Mouse (Mus musculus) ES-E14 (cell line): Measurements from ENCODE around the gene Msantd2. TPM values are rescaled to one million over a fixed set of nuclear protein-coding genes. Genes with fewer than 3 reads are reported as not detected.
A peak's percentile ranks its signal among the peaks of the same experiment; 100 is the strongest.

Experiments used
- DNase-seq: peaks from one replicate; pipeline ENCODE4 v3.0.0-alpha.2; 2013; ENCODE audit warnings: low read depth, low spot score
- H3K27ac ChIP-seq: 2 replicates; pipeline ENCODE4 v1.5.1; 2012; ENCODE audit warnings: low read depth, mild to moderate bottlenecking, low read length, moderate library complexity, mixed read lengths; ENCODE audit not compliant: poor library complexity, insufficient read depth, severe bottlenecking
- H3K36me3 ChIP-seq: 2 replicates; pipeline ENCODE4 v1.6.1; 2012; ENCODE audit warnings: mild to moderate bottlenecking, low read length, moderate library complexity, mixed read lengths; ENCODE audit not compliant: control insufficient read depth, poor library complexity, insufficient read depth, severe bottlenecking
- H3K4me1 ChIP-seq, 2 experiments: fragments of 150-350 bp in 1 of 2; sonication (generic) in 1 of 2; 2 replicates each; pipeline ENCODE4 v1.6.1; 2012; ENCODE audit warnings: low read length in 2 of 2, mild to moderate bottlenecking in 1 of 2, mixed read lengths in 1 of 2; ENCODE audit not compliant: control insufficient read depth in 2 of 2, insufficient read depth in 2 of 2, poor library complexity in 1 of 2
- H3K4me3 ChIP-seq, 2 experiments: fragments of 150-350 bp in 1 of 2; sonication (generic) in 1 of 2; 2 replicates each; pipeline ENCODE4 v1.5.1; 2012; ENCODE audit warnings: low read length in 2 of 2, low read depth in 1 of 2, mild to moderate bottlenecking in 1 of 2, mixed read lengths in 1 of 2; ENCODE audit not compliant: insufficient read depth in 1 of 2, poor library complexity in 1 of 2, severe bottlenecking in 1 of 2
- H3K9ac ChIP-seq: 2 replicates; pipeline ENCODE4 v1.6.1; 2012; ENCODE audit warnings: low read depth, mild to moderate bottlenecking, low read length, mixed read lengths; ENCODE audit not compliant: poor library complexity, insufficient read depth, severe bottlenecking
- H3K9me3 ChIP-seq: fragments of 150-350 bp; sonication (generic); 2 replicates; pipeline ENCODE4 v1.6.1; 2012; ENCODE audit warnings: low read depth, mild to moderate bottlenecking, low read length; ENCODE audit not compliant: control insufficient read depth, insufficient read depth
- CHD2 ChIP-seq: IDR thresholded peaks from 2 replicates; pipeline ENCODE4 v1.6.1; 2014; ENCODE audit warnings: mild to moderate bottlenecking, low read depth, low read length, inconsistent platforms
- HCFC1 ChIP-seq: IDR thresholded peaks from 2 replicates; pipeline ENCODE4 v1.6.1; 2012; ENCODE audit warnings: low read length, inconsistent platforms, borderline replicate concordance; ENCODE audit not compliant: insufficient read depth
- MAFK ChIP-seq: IDR thresholded peaks from 2 replicates; pipeline ENCODE4 v1.6.1; 2014; ENCODE audit warnings: mild to moderate bottlenecking, low read depth, low read length, inconsistent platforms; ENCODE audit not compliant: insufficient read depth
- ZC3H11A ChIP-seq: IDR thresholded peaks from 2 replicates; pipeline ENCODE4 v1.6.1; 2012; ENCODE audit warnings: low read depth, mild to moderate bottlenecking, inconsistent platforms, low read length, borderline replicate concordance
- ZNF384 ChIP-seq: IDR thresholded peaks from 2 replicates; pipeline ENCODE4 v1.6.1; 2012; ENCODE audit warnings: low read depth, low read length, inconsistent platforms
- in situ Hi-C, 2 experiments: fragments of 600-800 bp; cut with MboI; formaldehyde crosslinking; loops; one replicate each; pipeline ENCODE4 v1.15.1; 2025; ENCODE audit warnings: low sequenced_read_pairs in 2 of 2, inconsistent platforms in 1 of 2; ENCODE audit not compliant: unreplicated experiment in 2 of 2
- total RNA-seq: library from RNA; depleted of rRNA; stranded (reverse); fragments of 300-350 nt; gene quantifications from 2 replicates; pipeline ENCODE4 v1.2.3, GENCODE M21; 2012

Msantd2 gene
- total RNA-seq, 1 experiment = 81.3 TPM

DNA sequence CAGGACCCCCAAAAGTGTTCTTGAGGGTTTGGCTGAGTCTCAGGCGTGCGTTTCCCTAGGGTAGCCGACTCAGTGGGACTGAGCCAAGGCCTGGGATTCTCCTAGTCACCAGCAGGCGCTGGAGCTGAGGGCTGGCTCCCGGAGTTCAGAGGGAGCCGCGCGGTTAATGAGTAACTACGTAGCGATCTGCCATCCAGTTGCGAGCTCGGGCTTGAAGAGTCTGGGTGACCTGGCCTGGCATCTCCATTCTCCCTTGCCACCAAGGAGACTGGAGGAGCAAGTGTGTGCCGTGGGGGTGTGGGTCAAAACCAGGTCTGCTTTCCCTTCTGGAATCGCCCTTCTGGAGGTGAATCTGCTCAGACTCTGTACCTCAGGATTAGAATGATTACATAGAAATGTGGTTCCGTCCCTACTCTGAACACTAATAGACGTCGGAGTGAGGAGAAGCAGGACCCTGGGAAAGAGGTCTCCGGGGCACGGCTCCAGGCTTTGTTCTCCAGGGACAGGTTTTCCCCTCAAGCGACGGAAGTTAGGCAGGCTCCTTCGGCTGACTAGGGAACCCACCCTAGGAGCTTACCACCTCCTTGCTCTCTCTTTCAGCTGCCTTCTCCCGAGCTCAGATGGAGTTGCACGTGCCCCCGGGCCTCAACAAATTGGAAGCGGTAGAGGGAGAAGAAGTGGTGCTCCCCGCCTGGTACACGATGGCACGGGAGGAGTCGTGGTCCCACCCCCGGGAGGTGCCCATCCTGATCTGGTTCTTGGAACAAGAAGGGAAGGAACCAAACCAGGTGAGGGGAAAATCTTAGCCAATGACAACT is 42.0 kb downstream of the Msantd2 start:
- peaks cover 3% of the 10 kb centered on the region; the same call in 1 of the 2 replicates for H3K36me3 ChIP-seq
- peak overlapping the region; percentile 48; the same call in 1 of the 2 replicates for H3K9ac ChIP-seq
- DNase-seq = no peak
- TF ChIP-seq CHD2 (no peak), ZNF384 (no peak), MAFK (no peak), ZC3H11A (no peak), HCFC1 (no peak)
- no peak overlapping the region for H3K27ac ChIP-seq
- in situ Hi-C loops = no loop called here
- no peaks in the 10 kb centered on the region for H3K9me3 ChIP-seq
- peaks cover 0 to 18% of the 10 kb centered on the region in 2 experiments; a peak in 2 of 4 replicates for H3K4me1 ChIP-seq
- H3K4me3 ChIP-seq = peak overlapping the region; percentile 29 to 60

DNA sequence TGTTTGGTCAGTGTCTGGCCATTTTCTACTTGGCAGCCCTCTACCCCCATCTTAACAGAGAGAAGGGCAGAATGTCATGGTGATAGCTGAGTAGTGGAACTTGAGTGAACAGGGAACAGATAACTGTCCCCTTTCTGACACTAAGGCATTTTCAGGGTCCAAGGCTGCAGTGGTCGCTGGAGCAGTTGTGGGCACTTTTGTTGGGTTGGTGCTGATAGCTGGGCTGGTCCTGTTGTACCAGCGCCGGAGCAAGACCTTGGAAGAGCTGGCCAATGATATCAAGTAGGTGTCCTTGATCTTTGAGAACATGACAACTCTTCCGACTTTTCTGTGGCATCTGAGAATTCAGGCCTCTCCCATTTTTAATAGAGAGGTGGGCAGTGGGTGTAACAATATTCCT is 47.7 kb downstream of the Msantd2 start:
- no peak overlapping the region for H3K27ac ChIP-seq
- H3K9me3 ChIP-seq = no peaks in the 10 kb centered on the region
- no peak overlapping the region for H3K4me3 ChIP-seq
- H3K4me1 ChIP-seq = peaks cover 0 to 3% of the 10 kb centered on the region in 2 experiments; a peak in 1 of 4 replicates
- in situ Hi-C loops = no loop called here
- H3K9ac ChIP-seq = no peak overlapping the region
- TF ChIP-seq ZNF384 = no peak
- no peak for TF ChIP-seq CHD2
- no peak for TF ChIP-seq MAFK
- no peak for TF ChIP-seq ZC3H11A
- TF ChIP-seq HCFC1 = no peak
- H3K36me3 ChIP-seq = peaks cover 3% of the 10 kb centered on the region; the same call in 1 of the 2 replicates
- no peak for DNase-seq

DNA sequence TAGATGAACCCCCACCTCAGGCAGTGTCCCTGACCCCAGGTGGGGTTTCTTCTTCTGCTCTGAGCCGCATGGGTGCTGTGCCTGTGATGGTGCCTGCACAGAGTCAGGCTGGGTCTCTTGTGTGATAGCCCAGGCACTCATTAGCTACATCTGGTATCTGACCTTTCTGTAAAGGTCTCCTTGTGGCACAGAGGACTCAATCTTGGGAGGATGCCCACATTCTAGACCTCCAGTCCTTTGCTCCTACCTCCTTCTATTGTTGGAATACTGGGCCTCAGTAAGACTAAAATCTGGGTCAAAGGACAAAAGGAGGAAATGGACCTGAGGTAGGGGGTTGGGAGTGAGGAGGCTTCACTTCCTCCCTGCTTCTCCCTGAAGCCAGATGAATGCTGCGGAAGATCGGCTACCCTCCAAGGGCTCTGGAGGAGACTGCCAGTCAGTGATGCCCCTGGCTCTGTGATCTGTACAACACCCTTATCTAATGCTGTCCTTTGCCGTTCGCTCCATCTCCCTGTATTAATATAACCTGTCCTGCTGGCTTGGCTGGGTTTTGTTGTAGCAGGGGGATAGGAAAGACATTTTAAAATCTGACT is 48.6 kb downstream of the Msantd2 start:
- no peaks in the 10 kb centered on the region for H3K9me3 ChIP-seq
- peaks cover 3% of the 10 kb centered on the region; the same call in 1 of the 2 replicates for H3K36me3 ChIP-seq
- DNase-seq = no peak
- H3K4me3 ChIP-seq = no peak overlapping the region
- in situ Hi-C loops = no loop called here
- no peak overlapping the region for H3K27ac ChIP-seq
- H3K9ac ChIP-seq = no peak overlapping the region
- peaks cover 0 to 10% of the 10 kb centered on the region in 2 experiments; a peak in 1 of 4 replicates for H3K4me1 ChIP-seq
- TF ChIP-seq CHD2 (no peak), MAFK (no peak)

DNA sequence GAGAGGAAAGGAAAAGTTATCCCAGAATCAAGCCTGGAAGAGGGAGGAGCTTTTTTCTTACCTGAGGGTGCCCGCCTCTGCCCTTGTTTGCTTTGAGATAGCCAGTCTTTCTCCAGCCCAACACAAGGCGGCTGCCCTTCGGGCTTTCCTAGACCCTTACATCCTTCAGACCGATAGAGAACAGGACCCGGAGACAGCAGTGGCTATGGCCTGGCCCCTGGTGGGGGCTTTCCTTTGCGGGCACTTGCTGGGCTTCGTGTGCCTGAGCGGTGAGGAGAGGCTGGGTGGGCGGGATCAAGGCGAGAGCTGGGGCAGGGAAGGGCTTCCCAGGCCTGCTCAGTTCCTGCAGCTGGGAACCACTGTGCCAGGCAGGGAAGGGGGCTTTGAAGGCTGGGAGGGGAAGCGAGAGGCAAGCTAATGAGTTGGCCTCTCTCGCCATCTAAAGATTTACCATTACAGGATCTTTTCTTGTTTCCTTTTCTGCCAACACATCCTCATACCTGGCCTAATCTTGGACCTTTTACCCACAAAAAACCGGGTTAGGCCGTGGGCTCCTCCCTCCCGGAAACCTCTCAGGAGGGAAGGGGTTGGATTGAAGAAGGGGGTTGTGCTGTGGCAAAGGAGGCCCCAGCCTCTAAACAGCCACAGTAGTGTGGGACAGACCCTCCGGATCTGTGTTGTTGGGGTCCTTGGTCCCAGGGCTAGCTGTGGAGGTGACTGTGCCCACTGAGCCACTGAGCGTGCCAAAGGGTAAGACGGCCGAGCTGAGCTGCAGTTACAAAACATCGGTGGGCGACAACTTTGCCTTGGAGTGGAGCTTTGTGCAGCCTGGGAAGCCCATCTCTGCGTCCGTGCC is 50.3 kb downstream of the Msantd2 start, which contains the start of gene Vsig2:
Gene Vsig2, plus strand, starts transcription at position 86 of the 856 bp plus-strand sequence.
- TF ChIP-seq MAFK (no peak), ZNF384 (no peak), ZC3H11A (no peak), HCFC1 (no peak), CHD2 (no peak)
- Histone ChIP-seq H3K4me1 (peaks cover 2 to 13% of the 10 kb centered on the region in 2 experiments; a peak in 1 of 4 replicates), H3K27ac (no peak within 1 kb of the TSS), H3K9ac (peak within 1 kb of the TSS; percentile 11; the same call in 1 of the 2 replicates), H3K4me3 (peak within 1 kb of the TSS; percentile 45 to 47; a peak in 3 of 4 replicates), H3K9me3 (no peaks in the 10 kb centered on the region), H3K36me3 (no peaks in the 10 kb centered on the region; the same call in 1 of the 2 replicates)
- no peak for DNase-seq
- in situ Hi-C loops = loop anchor here in 1 of 2 experiments (10.0 kb wide), 1 partner anchor 105 kb away; the partner anchor contains the start of gene Robo3
